Mouse (Mus musculus): ENCODE results near the gene Pank1. TPM values are rescaled to one million over a fixed set of nuclear protein-coding genes. Genes with fewer than 3 reads are reported as not detected.

The Pank1 gene
- 3.0 TPM for total RNA-seq (2023)

DNA sequence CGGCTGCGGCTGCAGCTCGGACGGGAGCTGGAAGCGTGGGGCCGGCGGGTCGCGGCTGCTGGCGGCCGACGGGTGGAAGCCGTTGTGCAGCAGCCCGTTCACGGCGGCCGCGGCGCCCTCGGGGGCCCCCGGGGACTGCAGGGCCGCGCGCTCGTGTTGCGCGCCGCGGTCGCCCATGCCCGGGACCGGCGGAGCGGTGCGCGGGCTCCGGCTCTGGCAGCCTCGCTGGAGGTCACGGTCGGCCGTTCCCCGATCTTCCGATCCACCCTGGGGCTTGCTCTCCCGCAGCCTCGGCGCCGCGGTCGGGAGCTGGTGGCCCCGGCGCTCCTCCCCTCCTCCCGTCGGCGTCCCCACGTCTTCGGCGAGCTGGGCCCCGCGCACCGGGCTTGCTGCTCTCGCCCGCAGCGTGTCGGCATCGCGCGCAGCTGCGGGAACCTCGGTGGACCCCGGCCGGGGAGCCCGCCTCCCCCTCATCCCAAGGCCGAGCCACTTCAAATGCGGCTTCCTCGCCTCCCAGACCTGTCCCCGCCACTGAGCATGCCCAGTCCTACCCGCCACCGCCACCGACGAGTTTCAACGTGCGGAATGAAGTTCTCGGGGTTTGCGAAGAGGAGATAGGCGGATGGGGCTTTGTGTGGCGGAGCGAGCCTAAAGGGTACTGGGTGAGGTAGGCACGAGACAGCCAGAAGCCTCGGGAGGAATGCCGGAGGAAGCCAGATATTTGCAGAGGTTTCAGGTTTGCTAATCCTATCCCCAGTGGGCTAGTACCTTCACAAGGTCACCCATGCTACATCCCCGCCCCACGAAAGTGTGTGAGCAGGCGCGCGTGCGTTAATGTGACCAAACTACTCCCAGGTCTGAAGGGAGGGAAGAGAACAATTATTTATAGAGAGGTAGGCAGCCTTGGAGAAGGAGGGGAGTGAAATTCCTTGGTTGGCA, at the start of gene Pank1:
Gene Pank1 (minus strand): TSS at position 853 of the 939 bp plus-strand sequence.

DNA sequence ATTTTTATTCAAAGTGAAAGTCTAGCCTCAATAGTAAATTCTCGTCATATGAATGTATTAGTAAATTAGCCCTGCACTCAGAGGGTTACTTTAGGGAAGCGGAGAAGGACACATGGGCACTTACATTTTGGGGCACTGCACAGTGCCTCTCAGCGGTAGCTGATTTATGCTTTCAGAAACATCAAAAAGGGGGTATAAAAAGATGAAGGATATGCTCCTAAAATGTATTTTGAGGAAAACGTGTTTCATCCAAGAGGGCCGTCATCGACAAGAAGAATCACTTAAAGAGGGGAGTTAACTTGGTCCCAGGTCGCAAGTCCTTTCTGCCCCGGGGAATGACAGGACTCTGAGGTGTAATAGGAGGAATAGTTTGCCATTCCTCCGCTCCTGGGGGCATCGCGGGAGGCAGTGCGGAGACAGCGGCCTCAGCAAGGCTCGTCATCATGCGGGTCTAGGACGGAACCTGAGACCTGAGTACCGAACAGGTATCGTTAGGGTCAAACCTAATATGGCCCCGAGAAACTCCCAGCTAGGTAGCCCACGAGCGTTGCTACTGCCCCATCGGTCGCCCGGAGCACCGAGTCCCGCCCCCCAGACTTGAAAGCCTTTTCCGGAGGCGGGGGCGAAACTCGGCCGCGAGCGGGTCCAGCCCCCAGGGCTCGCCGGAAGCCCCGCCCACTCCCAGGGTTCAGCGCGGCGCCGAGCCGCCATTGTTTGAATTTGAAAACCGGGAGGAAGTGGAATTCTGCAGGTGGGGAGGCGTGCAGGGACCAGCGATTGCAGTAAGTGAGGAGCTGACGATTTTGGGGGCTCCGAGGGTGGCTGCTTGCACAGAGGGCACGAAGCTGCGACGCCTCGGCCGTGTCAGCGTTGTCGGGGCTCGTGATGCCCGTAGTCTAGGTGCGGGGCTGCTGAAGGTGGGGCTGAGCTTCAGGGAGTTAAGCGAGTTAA, 42.7 kb upstream of the Pank1 start, which contains the start of gene Kif20b:
Gene Kif20b (plus strand): TSS at position 710 of the 951 bp plus-strand sequence.

Other genes with a start within 250 kb of the Pank1 start
- gene Ifit1bl2, start 238.7 kb downstream of the Pank1 start, total RNA-seq (2023), result 0.50 TPM
- gene Ifit1, start 238.6 kb downstream of the Pank1 start, total RNA-seq (2023), result 7.6 TPM
- gene Slc16a12, start 132.2 kb downstream of the Pank1 start, total RNA-seq (2023), result not detected
- gene Kif20b, start 42.9 kb upstream of the Pank1 start, total RNA-seq (2023), result 11.6 TPM